Mouse (Mus musculus) v-Abl transformed pro-B cells (cell line): ENCODE data around the gene Olfr1509.
"Not testable (repeated sequence)": the region's sequence is repeated elsewhere in the genome, so short reads cannot be mapped to it uniquely, and the experiment has no call there.

ENCODE experiments used
- in situ Hi-C, 2 experiments: fragments of 400-800 bp; cut with MboI; formaldehyde crosslinking; loops; one replicate each; pipeline ENCODE4 v1.15.1; 2025; ENCODE audit not compliant: unreplicated experiment in 2 of 2

The Olfr1509 gene

DNA sequence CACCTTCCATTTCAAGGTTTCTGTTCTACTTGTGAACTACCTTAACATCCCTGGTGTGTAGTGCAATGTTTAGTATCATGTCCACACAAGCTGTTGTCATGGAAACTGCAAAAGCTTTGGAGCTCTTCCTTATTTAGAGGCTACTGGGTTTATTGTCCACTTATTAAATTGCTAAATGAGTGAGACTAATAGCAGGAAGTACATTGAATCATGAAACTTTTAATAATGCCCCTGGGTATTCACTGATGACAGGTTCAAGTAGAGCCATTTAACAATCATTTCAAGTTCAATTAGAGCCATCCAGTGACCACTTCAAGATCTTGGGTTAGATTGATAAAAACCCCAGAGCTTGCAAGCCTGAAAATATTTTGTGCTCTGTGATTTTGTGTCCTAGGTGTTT is at the start of gene Olfr1509:
Olfr1509 (plus strand) TSS at position 301 of the 400 bp plus-strand sequence.
- in situ Hi-C loops, result no loop called here

DNA sequence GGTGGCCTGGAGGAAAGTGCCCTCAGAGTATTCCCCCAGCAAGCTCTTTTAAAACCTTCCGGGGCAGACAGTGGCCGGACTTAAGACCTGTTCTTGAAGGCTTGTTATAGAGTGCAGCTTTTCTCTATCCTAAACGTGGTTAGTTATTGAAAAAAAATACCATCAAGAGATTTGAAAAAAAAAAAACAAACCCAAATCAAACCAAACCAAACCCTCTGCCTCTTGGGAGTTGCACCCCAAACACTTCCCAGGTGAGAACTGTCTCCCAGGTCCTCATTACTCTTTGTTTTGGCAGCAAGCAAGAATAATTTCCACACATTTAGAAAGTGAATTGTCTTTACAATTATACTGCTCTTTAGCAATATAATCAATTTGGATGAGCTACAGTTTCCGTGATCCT is 45.5 kb upstream of the Olfr1509 start, which contains the start of gene Olfr1511:
Olfr1511 (minus strand) TSS at position 101 of the 400 bp plus-strand sequence.
- in situ Hi-C loops, result no loop called here

DNA sequence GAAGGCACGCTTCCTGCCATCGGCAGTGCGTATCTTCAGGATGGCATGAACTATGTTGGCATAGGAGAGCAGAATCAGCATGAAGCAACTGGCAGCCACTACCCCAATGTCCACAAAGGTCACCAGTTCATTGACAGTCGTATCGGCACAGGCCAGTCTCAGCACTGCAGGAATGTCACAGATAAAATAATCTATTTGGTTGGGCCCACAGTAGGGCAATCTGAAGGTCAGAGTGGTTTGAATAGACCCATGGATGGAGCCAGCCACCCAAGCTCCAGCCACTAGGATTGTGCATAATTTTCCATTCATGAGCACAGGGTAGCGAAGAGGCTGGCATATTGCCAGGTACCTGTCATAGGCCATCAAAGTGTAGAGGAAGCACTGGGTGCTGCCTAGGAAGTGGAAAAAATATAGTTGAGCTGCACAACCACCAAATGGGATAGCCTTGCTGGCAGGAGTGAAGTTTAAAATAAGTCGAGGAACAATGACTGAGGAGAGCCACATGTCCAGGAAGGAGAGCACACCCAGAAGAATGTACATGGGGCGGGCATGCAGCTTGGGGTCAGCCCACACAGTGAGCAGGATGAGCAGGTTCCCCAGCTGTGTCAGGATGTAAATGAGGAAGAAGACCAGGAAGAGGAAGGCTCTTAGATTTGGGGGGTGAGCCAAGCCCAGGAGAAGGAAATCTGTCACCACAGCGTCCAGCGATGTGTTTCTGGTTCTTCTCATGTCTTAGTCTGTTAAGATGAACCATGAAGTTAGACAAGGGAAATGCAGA is 32.5 kb upstream of the Olfr1509 start:
- in situ Hi-C loops, result not testable (repeated sequence)

DNA sequence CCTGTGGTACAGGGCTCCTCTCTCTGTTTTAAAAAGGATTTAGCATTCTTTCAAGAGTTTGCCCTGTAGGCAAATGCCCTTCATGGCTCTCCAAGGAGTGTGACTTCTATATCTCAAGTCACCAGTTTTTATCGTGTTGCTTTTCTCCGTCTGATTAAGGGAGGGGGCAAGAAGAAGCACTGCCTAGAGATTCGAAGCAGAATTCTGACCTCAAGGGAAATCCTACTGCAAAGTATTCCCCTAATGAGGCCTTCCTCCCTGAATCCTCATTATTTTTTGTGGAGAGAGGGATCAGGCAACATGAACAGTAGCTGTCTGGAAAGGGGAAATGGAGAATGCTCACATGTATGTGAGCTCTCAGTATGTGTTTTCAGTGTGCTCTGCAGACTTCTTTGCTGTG is 28.5 kb upstream of the Olfr1509 start, which contains the start of gene Olfr1510:
Olfr1510 (minus strand) TSS at position 101 of the 400 bp plus-strand sequence.
- in situ Hi-C loops, result no loop called here

DNA sequence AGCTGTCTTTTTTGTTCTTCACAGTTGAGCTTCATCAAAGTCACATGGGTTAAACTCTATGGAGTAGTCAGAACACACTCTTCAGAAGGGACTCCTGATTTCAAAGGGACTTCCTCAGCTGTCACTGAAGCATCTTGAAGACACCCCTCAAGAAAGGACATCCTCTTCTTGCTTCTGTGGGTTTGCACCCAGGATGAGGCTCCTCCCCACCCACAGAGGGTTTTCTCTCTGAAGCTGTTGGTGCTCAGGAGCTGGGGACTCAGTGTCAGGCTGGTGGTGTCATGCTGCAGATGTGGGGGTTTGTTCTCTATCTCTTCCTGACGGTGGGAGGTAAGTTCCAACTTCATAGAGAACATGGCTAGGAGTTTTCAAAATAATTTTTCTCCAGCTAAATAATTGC is 15.1 kb upstream of the Olfr1509 start:
- in situ Hi-C loops, result no loop called here

DNA sequence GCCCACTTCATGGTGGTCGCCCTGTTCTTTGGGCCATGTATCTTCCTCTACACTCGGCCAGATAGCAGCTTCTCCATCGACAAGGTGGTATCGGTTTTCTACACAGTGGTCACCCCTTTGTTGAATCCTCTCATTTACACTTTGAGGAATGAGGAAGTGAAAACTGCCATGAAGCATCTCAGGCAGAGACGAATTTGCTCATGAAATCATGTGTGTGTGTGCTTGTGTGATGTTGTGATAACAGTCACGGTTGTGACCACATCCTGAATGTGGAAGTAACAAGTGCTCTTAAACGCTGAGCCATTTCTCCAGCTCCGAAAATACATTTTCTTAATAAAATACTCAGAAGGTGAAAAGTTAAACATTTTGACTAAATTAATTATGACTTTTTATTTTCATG is 8.3 kb downstream of the Olfr1509 start:
- in situ Hi-C loops, result loop anchor here in 1 of 2 experiments (5.0 kb wide), 1 partner anchor 116 kb away; no protein-coding TSS in a partner anchor

DNA sequence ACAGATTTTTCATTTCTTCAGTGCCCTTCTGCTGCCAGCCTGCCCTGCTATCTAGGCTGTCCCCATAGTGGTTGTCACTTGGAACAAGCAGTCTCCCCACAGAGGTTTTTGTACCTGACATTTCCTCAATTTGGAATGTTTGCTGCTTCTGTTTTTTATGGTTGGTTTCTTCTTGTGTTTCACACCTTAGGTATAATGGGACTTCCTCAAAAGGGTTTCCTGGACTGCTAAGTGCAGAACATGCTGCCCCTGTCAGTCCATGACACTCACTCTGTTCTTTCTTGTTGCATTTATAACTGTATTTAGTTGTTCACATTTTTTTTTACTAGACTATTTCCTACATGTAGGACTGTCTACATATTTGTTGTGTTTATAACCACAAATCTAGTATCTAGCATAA is 19.1 kb downstream of the Olfr1509 start:
- in situ Hi-C loops, result no loop called here

DNA sequence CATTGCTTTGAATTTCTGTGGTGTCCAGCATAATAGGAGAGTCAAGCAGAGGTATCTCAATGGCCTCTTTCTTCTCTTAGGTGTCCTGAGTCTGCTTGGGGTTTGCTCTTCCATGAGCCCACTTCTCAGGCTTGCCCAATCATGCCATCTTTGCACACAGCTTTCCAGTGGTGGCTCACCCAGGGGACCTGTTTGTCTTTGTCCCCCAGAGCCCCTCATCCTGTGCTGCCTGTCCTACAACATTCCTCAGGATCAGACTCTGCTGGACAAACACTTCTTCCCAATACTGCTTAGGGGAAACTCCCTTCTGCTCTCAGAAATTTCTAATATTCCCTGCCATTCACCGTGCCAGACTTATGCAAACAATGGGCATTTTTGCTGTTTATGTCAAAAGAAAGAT is 22.9 kb downstream of the Olfr1509 start:
- in situ Hi-C loops, result no loop called here

DNA sequence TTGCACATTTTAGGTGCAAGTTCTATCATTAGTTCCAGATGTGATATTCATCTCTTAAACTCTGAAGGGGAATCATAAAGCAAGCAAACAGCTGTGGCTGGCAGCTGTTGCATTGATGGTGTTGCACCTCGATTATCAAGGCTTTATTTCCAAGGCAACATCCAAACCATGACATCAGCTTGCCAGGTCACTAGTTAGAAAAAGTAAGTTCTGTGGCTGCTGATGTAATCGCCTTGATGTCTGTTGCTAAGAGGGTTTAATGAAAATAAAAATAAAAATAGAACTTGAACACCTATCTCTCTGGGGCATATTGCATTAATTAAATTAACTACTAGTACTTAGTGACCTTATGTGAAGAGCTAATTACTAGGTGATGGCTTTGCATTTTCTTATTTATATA is 24.6 kb downstream of the Olfr1509 start, which contains the start of gene Olfr1508:
Olfr1508 (minus strand) TSS at position 101 of the 400 bp plus-strand sequence.
- in situ Hi-C loops, result no loop called here

DNA sequence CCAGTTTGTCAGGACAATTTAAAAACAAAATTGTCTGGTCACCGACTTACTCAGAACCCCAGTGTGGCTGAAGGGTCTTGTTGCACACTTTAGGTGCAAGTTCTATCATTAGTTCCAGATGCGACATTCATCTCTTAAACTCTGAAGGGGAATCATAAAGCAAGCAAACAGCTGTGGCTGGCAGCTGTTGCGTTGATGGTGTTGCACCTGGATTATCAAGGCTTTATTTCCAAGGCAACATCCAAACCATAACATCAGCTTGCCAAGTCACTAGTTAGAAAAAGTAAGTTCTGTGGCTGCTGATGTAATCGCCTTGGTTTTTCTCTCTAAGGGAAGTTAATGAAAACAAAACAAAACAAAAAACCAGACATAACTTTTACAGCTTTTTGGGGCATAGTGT is 52.7 kb downstream of the Olfr1509 start, which contains the start of gene Olfr1507:
Olfr1507 (minus strand) TSS at position 234 of the 400 bp plus-strand sequence.
- in situ Hi-C loops, result no loop called here
